Mouse (Mus musculus): ENCODE data around the gene Gm20816.
"Not testable (repeated sequence)": the region's sequence is repeated elsewhere in the genome, so short reads cannot be mapped to it uniquely, and the experiment has no call there.

Gene Gm20816

DNA sequence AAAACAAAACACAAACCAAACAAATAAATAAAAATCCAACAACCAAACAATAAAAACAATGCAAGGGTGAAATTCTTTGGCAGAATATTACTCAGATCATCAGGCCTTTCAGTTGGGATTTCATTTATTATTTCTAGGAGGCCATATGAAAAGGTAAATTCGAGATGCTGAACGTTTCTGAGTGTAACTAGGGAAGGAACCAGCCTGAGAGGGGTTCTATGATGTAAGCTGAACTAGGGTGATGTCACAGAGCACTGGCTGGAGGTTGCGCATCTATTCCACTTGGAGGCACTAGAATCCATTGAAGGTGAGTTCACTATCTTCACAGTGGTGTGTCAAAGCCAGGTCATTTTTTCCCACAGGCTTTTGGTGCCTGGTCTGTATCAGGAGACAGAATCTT is at the start of gene Gm20816:
Gm20816 (plus strand) TSS at position 301 of the 400 bp plus-strand sequence.
- DNase-seq: not testable (repeated sequence)

Data from kidney, postnatal 25 days (tissue).